Mouse (Mus musculus): ENCODE measurements around the gene Disp2.

DNA sequence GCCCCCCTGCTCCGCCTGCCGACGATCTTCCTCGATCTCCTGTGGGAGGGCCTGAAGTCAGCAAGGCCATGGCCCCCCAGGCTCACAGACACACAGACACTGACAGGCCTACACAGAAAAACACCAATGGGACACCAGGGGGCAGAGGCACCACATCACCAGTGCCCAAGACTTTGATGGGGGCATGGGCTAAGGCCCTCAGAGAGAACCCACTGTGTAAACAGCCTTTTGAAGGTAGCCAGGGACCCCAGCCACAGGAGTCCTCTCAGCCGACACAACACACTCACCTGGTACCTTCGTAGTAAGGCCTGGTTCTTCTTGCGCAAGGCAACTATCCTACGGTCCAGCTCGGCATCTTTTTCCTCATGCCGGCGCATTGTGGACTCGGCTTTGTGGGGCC, 18.2 kb upstream of the Disp2 start:
- no peak for TF ChIP-seq GATA1 (IDR thresholded peaks at IDR 0.05; ENCODE audit: borderline replicate concordance, low read length)
- TF ChIP-seq FLI1 (IDR thresholded peaks at IDR 0.05; ENCODE audit: low read length) = no peak

Measured in megakaryocyte, embryonic 14.5 days (primary cell).